Mouse (Mus musculus): ENCODE measurements around the gene Aamp. TPM values are rescaled to one million over a fixed set of nuclear protein-coding genes. Genes with fewer than 3 reads are reported as not detected.

The Aamp gene
- polyA plus RNA-seq, 1 experiment from 2014 or later, result 227 TPM

GRCm38 (mm10) chr1:74256782-74257181 lies 27.8 kb downstream of the Aamp start:
- Histone ChIP-seq H3K27ac (ENCODE audit: low read length) (no peak overlapping the region; the same call in 1 of the 2 replicates), H3K36me3 (ENCODE audit: control insufficient read depth, insufficient read depth, low read length) (peaks cover 23% of the 10 kb centered on the region; the same call in 1 of the 2 replicates), H3K9ac (ENCODE audit: low read length) (no peak overlapping the region), H3K27me3 (ENCODE audit: control insufficient read depth, insufficient read depth, low read length) (no peaks in the 10 kb centered on the region), H3K9me3 (replicated peaks; ENCODE audit: control insufficient read depth, low read length) (no peaks in the 10 kb centered on the region), H3K4me2 (ENCODE audit: low read depth, low read length) (no peak overlapping the region), H3K4me3 (replicated peaks; ENCODE audit: low read length) (no peak overlapping the region), H3K4me1 (ENCODE audit: control insufficient read depth, insufficient read depth, low read length) (no peaks in the 10 kb centered on the region)
- WGBS, result 80% methylated on average over 4 of the region's 4 CpGs
- ATAC-seq (ENCODE audit: insufficient read depth, low FRiP score), result 0 out of 2 replicates have a peak, but pooled peaks have one; percentile 25

DNA sequence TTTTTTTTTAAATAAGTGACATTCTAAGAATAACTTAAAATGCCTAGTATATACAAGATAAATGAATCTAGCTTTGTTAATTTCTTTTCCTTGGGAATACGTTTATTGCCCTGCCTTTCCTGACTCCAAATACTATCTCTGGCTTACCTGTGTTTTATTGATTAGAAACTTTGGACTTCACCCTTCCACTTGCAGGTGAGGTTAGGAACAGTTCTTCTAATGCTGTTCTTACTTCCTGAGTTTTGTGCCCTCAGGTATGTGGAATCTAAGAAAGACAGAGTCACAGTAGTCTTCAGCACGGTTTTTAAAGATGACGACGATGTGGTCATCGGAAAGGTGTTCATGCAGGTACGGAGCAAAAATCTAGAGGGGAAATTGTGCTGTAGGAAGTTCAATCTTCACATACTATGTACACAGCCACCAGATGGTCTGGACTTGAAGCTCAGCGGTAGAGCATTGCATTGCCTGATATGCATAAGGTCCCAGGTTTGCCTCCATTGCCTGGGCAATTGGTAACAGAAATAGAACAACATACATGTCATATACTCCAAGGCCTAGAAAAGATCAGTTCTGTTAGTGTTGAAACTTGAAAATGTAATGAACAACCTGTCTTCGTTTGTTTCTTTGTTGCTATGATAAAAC lies 28.7 kb downstream of the Aamp start:
- Histone ChIP-seq H3K4me1 (ENCODE audit: control insufficient read depth, insufficient read depth, low read length) (no peaks in the 10 kb centered on the region; the same call in 1 of the 2 replicates), H3K4me3 (replicated peaks; ENCODE audit: low read length) (no peak overlapping the region), H3K9ac (ENCODE audit: low read length) (no peak overlapping the region), H3K27ac (ENCODE audit: low read length) (no peak overlapping the region; the same call in 1 of the 2 replicates), H3K27me3 (ENCODE audit: control insufficient read depth, insufficient read depth, low read length) (no peaks in the 10 kb centered on the region), H3K36me3 (ENCODE audit: control insufficient read depth, insufficient read depth, low read length) (peaks cover 33% of the 10 kb centered on the region; the same call in 1 of the 2 replicates), H3K4me2 (ENCODE audit: low read depth, low read length) (no peak overlapping the region), H3K9me3 (replicated peaks; ENCODE audit: control insufficient read depth, low read length) (no peaks in the 10 kb centered on the region)
- 89% methylated on average over 8 of the region's 8 CpGs for WGBS
- ATAC-seq (ENCODE audit: insufficient read depth, low FRiP score), result no peak

DNA sequence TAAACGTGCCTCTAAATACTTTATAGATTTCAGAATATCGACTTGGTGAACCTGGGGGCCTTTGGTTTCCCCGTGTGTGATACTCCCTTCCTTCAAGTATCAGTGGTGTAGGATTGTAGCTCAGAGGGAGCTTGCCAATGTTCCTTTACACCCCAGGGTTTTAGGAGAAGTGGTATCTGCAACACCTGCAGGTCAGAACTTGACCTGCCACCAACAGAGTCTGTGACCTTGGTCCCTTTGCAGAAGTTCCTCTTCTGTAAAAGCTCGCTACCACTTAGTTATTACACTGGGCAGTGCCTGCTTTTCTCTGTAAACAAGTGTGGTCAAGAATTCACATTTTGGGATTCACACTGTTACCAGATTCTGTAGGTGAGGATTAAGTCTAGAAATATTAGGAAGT lies 34.4 kb downstream of the Aamp start:
- WGBS, result 82% methylated on average over 4 of the region's 4 CpGs
- H3K27ac ChIP-seq (ENCODE audit: low read length), result peak overlapping the region; percentile 79

GRCm38 (mm10) chr1:74249331-74249980 lies 35.1 kb downstream of the Aamp start:
- WGBS, result 55% methylated on average over 5 of the region's 5 CpGs

More for the DNA sequence above, 34.4 kb downstream of the Aamp start:
- H3K4me3 ChIP-seq (replicated peaks; ENCODE audit: low read length), result no peak overlapping the region
- H3K27me3 ChIP-seq (ENCODE audit: control insufficient read depth, insufficient read depth, low read length), result no peaks in the 10 kb centered on the region
- H3K36me3 ChIP-seq (ENCODE audit: control insufficient read depth, insufficient read depth, low read length), result peaks cover 39% of the 10 kb centered on the region
- H3K9ac ChIP-seq (ENCODE audit: low read length), result no peak overlapping the region
- 0 out of 2 replicates have a peak overlapping the region, but pooled peaks have one; percentile 7 for H3K4me2 ChIP-seq (ENCODE audit: low read depth, low read length)
- ATAC-seq (ENCODE audit: insufficient read depth, low FRiP score), result no peak
- H3K9me3 ChIP-seq (replicated peaks; ENCODE audit: control insufficient read depth, low read length), result no peaks in the 10 kb centered on the region
- peaks cover 18% of the 10 kb centered on the region for H3K4me1 ChIP-seq (ENCODE audit: control insufficient read depth, insufficient read depth, low read length)

GRCm38 (mm10) chr1:74248799-74249198 lies 35.7 kb downstream of the Aamp start:
- 24% methylated on average over 1 of the region's 1 CpGs for WGBS
- Histone ChIP-seq H3K27me3 (ENCODE audit: control insufficient read depth, insufficient read depth, low read length) (no peaks in the 10 kb centered on the region), H3K4me1 (ENCODE audit: control insufficient read depth, insufficient read depth, low read length) (peaks cover 23% of the 10 kb centered on the region), H3K27ac (ENCODE audit: low read length) (peak overlapping the region; percentile 79), H3K9ac (ENCODE audit: low read length) (no peak overlapping the region), H3K9me3 (replicated peaks; ENCODE audit: control insufficient read depth, low read length) (no peaks in the 10 kb centered on the region), H3K4me2 (ENCODE audit: low read depth, low read length) (peak overlapping the region; percentile 7; the same call in 1 of the 2 replicates), H3K36me3 (ENCODE audit: control insufficient read depth, insufficient read depth, low read length) (peaks cover 37% of the 10 kb centered on the region), H3K4me3 (replicated peaks; ENCODE audit: low read length) (no peak overlapping the region)
- ATAC-seq (ENCODE audit: insufficient read depth, low FRiP score), result peak; percentile 83

More at GRCm38 (mm10) chr1:74249331-74249980, 35.1 kb downstream of the Aamp start:
- no peak overlapping the region for H3K9ac ChIP-seq (ENCODE audit: low read length)
- H3K36me3 ChIP-seq (ENCODE audit: control insufficient read depth, insufficient read depth, low read length), result peaks cover 39% of the 10 kb centered on the region
- no peaks in the 10 kb centered on the region for H3K9me3 ChIP-seq (replicated peaks; ENCODE audit: control insufficient read depth, low read length)
- H3K4me2 ChIP-seq (ENCODE audit: low read depth, low read length), result peak overlapping the region; percentile 7; the same call in 1 of the 2 replicates
- H3K4me1 ChIP-seq (ENCODE audit: control insufficient read depth, insufficient read depth, low read length), result peaks cover 23% of the 10 kb centered on the region
- H3K27ac ChIP-seq (ENCODE audit: low read length), result peak overlapping the region; percentile 79
- H3K27me3 ChIP-seq (ENCODE audit: control insufficient read depth, insufficient read depth, low read length), result no peaks in the 10 kb centered on the region
- no peak overlapping the region for H3K4me3 ChIP-seq (replicated peaks; ENCODE audit: low read length)
- ATAC-seq (ENCODE audit: insufficient read depth, low FRiP score), result peak; percentile 82; the same call in 1 of the 2 replicates

GRCm38 (mm10) chr1:74245525-74245924 lies 39.0 kb downstream of the Aamp start:
- peaks cover 42% of the 10 kb centered on the region for H3K4me1 ChIP-seq (ENCODE audit: control insufficient read depth, insufficient read depth, low read length)
- H3K36me3 ChIP-seq (ENCODE audit: control insufficient read depth, insufficient read depth, low read length), result peaks cover 18% of the 10 kb centered on the region
- no peaks in the 10 kb centered on the region for H3K27me3 ChIP-seq (ENCODE audit: control insufficient read depth, insufficient read depth, low read length)
- H3K4me3 ChIP-seq (replicated peaks; ENCODE audit: low read length), result no peak overlapping the region
- H3K27ac ChIP-seq (ENCODE audit: low read length), result no peak overlapping the region
- H3K4me2 ChIP-seq (ENCODE audit: low read depth, low read length), result no peak overlapping the region
- 49% methylated on average over 2 of the region's 2 CpGs for WGBS
- H3K9me3 ChIP-seq (replicated peaks; ENCODE audit: control insufficient read depth, low read length), result no peaks in the 10 kb centered on the region
- H3K9ac ChIP-seq (ENCODE audit: low read length), result no peak overlapping the region
- no peak for ATAC-seq (ENCODE audit: insufficient read depth, low FRiP score)

GRCm38 (mm10) chr1:74240832-74241231 lies 43.7 kb downstream of the Aamp start:
- Histone ChIP-seq H3K9me3 (replicated peaks; ENCODE audit: control insufficient read depth, low read length) (no peaks in the 10 kb centered on the region), H3K4me1 (ENCODE audit: control insufficient read depth, insufficient read depth, low read length) (peaks cover 57% of the 10 kb centered on the region), H3K36me3 (ENCODE audit: control insufficient read depth, insufficient read depth, low read length) (no peaks in the 10 kb centered on the region), H3K27me3 (ENCODE audit: control insufficient read depth, insufficient read depth, low read length) (no peaks in the 10 kb centered on the region), H3K4me2 (ENCODE audit: low read depth, low read length) (peak overlapping the region; percentile 87), H3K27ac (ENCODE audit: low read length) (peak overlapping the region; percentile 91), H3K9ac (ENCODE audit: low read length) (peak overlapping the region; percentile 13), H3K4me3 (replicated peaks; ENCODE audit: low read length) (peak overlapping the region; percentile 15)
- WGBS, result 55% methylated on average over 4 of the region's 4 CpGs
- ATAC-seq (ENCODE audit: insufficient read depth, low FRiP score), result no peak

DNA sequence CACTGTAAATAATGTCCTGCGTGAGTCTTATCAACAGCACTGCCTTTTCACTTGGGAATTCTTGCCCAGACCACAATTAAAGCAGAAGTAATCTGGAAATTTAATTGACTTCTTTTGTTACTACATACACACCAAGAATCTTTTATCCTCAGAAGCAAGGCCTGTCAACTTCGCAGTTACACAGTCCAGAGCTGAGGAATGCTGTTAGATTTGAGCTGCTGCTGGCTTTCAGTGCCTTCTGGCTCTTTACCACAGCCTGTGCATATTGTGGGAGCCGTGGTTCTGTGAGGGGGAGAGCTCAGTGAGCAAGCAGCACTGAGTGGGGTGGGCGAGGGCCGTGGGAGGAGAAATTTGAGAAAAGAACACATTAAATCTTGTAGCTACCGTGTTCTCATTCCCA lies 44.2 kb downstream of the Aamp start:
- H3K36me3 ChIP-seq (ENCODE audit: control insufficient read depth, insufficient read depth, low read length), result no peaks in the 10 kb centered on the region
- H3K4me2 ChIP-seq (ENCODE audit: low read depth, low read length), result peak overlapping the region; percentile 87
- no peaks in the 10 kb centered on the region for H3K27me3 ChIP-seq (ENCODE audit: control insufficient read depth, insufficient read depth, low read length)
- peak overlapping the region; percentile 15 for H3K4me3 ChIP-seq (replicated peaks; ENCODE audit: low read length)
- H3K9me3 ChIP-seq (replicated peaks; ENCODE audit: control insufficient read depth, low read length), result no peaks in the 10 kb centered on the region
- H3K27ac ChIP-seq (ENCODE audit: low read length), result peak overlapping the region; percentile 91
- ATAC-seq (ENCODE audit: insufficient read depth, low FRiP score), result peak; percentile 23; the same call in 1 of the 2 replicates
- peak overlapping the region; percentile 13; the same call in 1 of the 2 replicates for H3K9ac ChIP-seq (ENCODE audit: low read length)
- peaks cover 56% of the 10 kb centered on the region for H3K4me1 ChIP-seq (ENCODE audit: control insufficient read depth, insufficient read depth, low read length)
- 21% methylated on average over 6 of the region's 6 CpGs for WGBS

- H3K36me3 ChIP-seq (ENCODE audit: control insufficient read depth, insufficient read depth, low read length), result no peaks in the 10 kb centered on the region
- H3K27me3 ChIP-seq (ENCODE audit: control insufficient read depth, insufficient read depth, low read length), result no peaks in the 10 kb centered on the region
- peaks cover 49% of the 10 kb centered on the region for H3K4me1 ChIP-seq (ENCODE audit: control insufficient read depth, insufficient read depth, low read length)
- no peaks in the 10 kb centered on the region for H3K9me3 ChIP-seq (replicated peaks; ENCODE audit: control insufficient read depth, low read length)
- H3K4me2 ChIP-seq (ENCODE audit: low read depth, low read length), result peak overlapping the region; percentile 87
- peak overlapping the region; percentile 91 for H3K27ac ChIP-seq (ENCODE audit: low read length)
- ATAC-seq (ENCODE audit: insufficient read depth, low FRiP score), result no peak
- H3K4me3 ChIP-seq (replicated peaks; ENCODE audit: low read length), result peak overlapping the region; percentile 85
- WGBS, result 40% methylated on average over 11 of the region's 11 CpGs
- H3K9ac ChIP-seq (ENCODE audit: low read length), result peak overlapping the region; percentile 56
Measured at GRCm38 (mm10) chr1:74239618-74240017, 44.9 kb downstream of the Aamp start.

All from stomach, embryonic 16.5 days (tissue).